Mouse (Mus musculus) cerebellum, postnatal 10 days (tissue): ENCODE measurements around the gene Rabggtb.

Experiments
- DNase-seq, 2 experiments: peaks; one replicate each; pipeline ENCODE4 v3.0.0; 2021; ENCODE audit warnings: mixed read lengths in 2 of 2

Gene Rabggtb

GRCm38 (mm10) chr3:153912546-153913509 is at the start of gene Rabggtb:
Gene Rabggtb (minus strand): TSS chr3:153913009.
- peak; percentile 95 to 97 for DNase-seq

GRCm38 (mm10) chr3:153961632-153962389 is 49.0 kb upstream of the Rabggtb start:
- peak; percentile 42 to 63 for DNase-seq

GRCm38 (mm10) chr3:153960884-153961283 is 48.1 kb upstream of the Rabggtb start:
- peak; percentile 51 to 65 for DNase-seq

DNA sequence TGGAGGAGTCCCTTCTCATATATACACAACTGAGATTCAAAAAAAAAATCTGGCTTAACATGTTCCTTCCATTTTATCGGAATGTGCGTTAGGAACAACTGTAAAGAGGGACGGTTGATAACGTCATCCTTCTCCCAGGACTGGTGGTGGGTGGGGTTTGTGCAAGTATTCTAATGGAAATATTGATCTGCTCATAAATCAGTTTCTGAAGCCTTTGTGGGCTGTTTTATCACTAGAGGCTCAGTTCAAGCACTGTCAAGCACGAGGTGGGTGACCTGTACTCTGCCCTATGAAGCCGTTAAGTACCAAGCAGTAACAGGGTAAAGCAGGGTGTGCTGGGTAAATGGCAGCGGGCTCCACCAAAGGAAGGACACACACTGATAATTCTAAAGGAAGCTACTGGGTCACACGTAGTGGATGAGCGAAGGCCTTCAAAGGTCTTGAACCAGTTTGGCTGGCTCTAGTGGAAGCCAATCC is 47.0 kb upstream of the Rabggtb start:
- DNase-seq: no peak

GRCm38 (mm10) chr3:153959035-153959730 is 46.4 kb upstream of the Rabggtb start:
- peak; percentile 43 to 82 for DNase-seq

DNA sequence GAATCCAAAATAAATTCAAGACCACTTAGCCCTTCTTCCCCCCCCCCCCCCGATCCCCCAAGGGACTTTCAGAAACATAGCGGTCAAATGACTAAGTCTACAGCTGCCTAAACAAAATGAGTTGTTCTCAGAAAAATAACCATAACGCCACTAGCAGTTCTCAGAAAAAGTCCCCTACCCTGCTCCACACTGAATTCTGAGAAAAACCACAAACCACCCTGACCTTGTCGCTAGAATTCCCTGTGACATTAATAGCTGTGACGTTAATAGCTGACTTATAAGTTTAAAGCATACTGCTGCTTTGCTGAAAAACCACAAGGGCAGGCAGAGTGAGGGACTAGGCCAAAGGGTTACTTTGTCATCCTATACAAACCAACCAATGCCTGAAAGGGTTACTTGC is 45.1 kb upstream of the Rabggtb start:
- DNase-seq: no peak

DNA sequence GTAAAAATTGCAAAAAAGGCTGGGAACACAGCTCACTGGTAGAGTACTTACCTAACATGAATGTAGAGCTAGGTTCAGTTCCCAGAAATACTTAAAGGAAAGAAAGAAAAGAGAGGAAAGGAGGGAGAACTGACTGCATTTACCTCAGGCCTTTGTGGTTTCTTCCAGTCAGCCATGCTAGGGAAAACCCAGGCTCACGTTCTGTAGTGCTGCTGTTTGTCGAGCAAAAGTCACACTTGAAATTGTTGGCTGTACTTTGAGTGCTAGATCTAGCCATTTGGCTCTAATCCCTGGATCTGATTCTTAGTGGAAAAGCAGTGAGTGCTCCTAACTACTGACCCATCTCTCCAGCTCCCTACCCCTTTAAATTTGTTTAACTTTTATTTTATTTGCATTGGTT is 35.4 kb upstream of the Rabggtb start:
- no peak for DNase-seq

- no peak for DNase-seq
These were observed 34.5 kb upstream of the Rabggtb start for GRCm38 (mm10) chr3:153947271-153947670.

GRCm38 (mm10) chr3:153944335-153944990 is 31.7 kb upstream of the Rabggtb start, which contains the start of gene Acadm:
Gene Acadm (minus strand): TSS chr3:153944632.
- peak; percentile 99 for DNase-seq

DNA sequence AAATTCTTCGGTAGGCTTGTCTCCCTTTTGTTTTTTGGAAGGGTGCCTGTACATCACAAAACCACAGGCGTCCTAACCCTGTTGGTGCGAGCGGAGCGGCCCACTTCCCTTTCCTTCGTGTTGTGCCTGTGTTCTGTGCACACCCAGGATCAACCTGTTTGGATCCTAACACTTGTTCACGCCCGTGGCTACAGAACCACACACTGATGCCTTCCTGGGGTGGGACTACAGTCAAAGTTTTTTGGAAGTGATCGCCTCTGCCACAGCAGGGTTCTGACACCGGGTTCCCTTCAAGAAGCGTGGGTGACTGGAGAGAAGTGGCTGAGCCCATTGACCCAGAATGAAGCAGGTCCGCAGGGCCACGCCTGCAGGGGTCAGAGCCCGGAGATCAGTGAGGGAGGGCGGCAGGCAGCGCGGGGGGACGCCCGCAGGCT is 31.1 kb upstream of the Rabggtb start:
- no peak for DNase-seq

GRCm38 (mm10) chr3:153943003-153943640 is 30.3 kb upstream of the Rabggtb start:
- peak in 1 of 2 experiments; percentile 21 for DNase-seq

GRCm38 (mm10) chr3:153941613-153942012 is 28.8 kb upstream of the Rabggtb start:
- no peak for DNase-seq

DNA sequence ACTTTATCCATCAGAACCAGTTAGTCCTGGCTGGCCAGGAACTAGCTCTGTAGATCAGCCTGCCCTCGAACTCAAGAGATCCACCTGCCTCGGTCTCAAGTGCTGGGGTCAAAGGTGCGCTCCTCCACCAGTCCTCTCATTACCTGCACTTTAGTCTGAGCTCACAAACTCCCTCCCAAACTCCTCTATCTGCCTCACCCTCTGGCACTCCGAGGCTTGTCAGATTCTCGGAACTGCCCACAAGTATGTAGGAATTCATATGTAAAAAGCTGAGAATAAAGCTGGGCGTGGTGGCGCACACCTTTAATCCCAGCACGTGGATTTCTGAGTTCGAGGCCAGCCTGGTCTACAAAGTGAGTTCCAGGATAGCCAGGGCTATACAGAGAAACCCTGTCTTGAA is 27.7 kb upstream of the Rabggtb start:
- DNase-seq: no peak

DNA sequence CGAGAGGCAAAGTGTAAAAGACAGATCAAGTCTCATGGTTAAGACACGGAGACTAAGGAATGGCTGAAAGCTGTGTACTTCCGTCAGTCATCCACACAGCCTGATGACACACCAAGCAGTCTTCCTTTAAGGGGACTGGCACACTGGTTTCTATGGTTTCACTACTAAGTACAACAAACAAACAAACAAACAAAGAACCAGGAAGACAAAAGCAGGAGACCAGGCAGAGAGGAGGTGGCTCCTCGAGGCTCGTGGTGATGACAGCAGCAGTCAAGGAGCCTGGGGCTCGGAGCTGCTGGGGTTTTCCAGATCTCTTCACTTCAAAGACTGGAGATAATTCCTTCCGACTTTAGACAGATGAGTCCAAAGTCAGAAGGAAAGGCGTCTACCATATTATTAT is 27.2 kb upstream of the Rabggtb start:
- DNase-seq: no peak

- DNase-seq: no peak
These were observed 24.5 kb upstream of the Rabggtb start for GRCm38 (mm10) chr3:153937116-153937810.

GRCm38 (mm10) chr3:153935878-153936277 is 23.1 kb upstream of the Rabggtb start:
- DNase-seq: no peak

GRCm38 (mm10) chr3:153932461-153932860 is 19.7 kb upstream of the Rabggtb start:
- DNase-seq: no peak

DNA sequence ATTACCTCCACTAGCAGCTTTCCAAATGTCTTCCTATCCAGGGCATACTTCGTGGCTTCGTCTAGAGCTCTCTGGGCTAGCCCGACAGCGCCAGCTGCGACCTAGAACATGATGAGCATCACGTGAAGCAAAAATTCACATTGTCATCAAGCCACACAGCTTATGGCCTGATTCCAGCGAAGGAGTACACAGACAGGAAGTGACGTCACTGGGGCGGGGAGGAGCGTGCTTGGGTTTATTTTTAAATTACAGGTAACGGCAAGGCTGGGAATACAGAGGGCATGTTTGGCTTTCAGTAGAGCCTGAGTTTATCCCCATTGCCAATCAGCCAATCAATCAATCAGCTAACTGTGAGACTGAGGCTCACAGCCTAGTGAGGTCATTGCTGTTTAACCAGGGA is 16.7 kb upstream of the Rabggtb start:
- DNase-seq: no peak

- no peak for DNase-seq
These were observed 13.5 kb upstream of the Rabggtb start for GRCm38 (mm10) chr3:153926333-153926732.

GRCm38 (mm10) chr3:153921147-153921910 is 8.5 kb upstream of the Rabggtb start:
- DNase-seq: no peak
